Mouse (Mus musculus) retina, embryonic 14.5 days (tissue): ENCODE results near the gene Pde9a.

ENCODE experiments used
- DNase-seq: peaks from one replicate; pipeline ENCODE4 v3.0.0-alpha.2; 2015; ENCODE audit warnings: low spot score

Gene Pde9a

GRCm38 (mm10) chr17:31470766-31471418 is 84.9 kb downstream of the Pde9a start:
- peak; percentile 26 for DNase-seq

GRCm38 (mm10) chr17:31474388-31474787 is 88.4 kb downstream of the Pde9a start:
- no peak for DNase-seq

GRCm38 (mm10) chr17:31478606-31479005 is 92.6 kb downstream of the Pde9a start:
- no peak for DNase-seq

GRCm38 (mm10) chr17:31479108-31479844 is 93.3 kb downstream of the Pde9a start:
- no peak for DNase-seq

GRCm38 (mm10) chr17:31486616-31487198 is 100.7 kb downstream of the Pde9a start:
- DNase-seq, result peak; percentile 58

GRCm38 (mm10) chr17:31487433-31488060 is 101.5 kb downstream of the Pde9a start:
- peak; percentile 24 for DNase-seq

- DNase-seq, result no peak
Measured at GRCm38 (mm10) chr17:31491355-31491754, 105.3 kb downstream of the Pde9a start.

GRCm38 (mm10) chr17:31492416-31492815 is 106.4 kb downstream of the Pde9a start:
- peak; percentile 94 for DNase-seq

- DNase-seq, result no peak
Measured at GRCm38 (mm10) chr17:31494989-31495388, 109.0 kb downstream of the Pde9a start.

- DNase-seq, result no peak
Measured at GRCm38 (mm10) chr17:31497726-31498125, 111.7 kb downstream of the Pde9a start.

GRCm38 (mm10) chr17:31499725-31500124 is 113.7 kb downstream of the Pde9a start:
- no peak for DNase-seq

GRCm38 (mm10) chr17:31500416-31500815 is 114.4 kb downstream of the Pde9a start:
- DNase-seq, result no peak

GRCm38 (mm10) chr17:31500908-31501307 is 114.9 kb downstream of the Pde9a start:
- DNase-seq, result no peak

- no peak for DNase-seq
Measured at GRCm38 (mm10) chr17:31502261-31502927, 116.4 kb downstream of the Pde9a start.

GRCm38 (mm10) chr17:31503337-31503736 is 117.3 kb downstream of the Pde9a start:
- DNase-seq, result no peak

- DNase-seq, result no peak
Measured at GRCm38 (mm10) chr17:31503936-31504335, 117.9 kb downstream of the Pde9a start.

- DNase-seq, result peak; percentile 39
Measured at GRCm38 (mm10) chr17:31505013-31505412, 119.0 kb downstream of the Pde9a start.

GRCm38 (mm10) chr17:31506282-31506681 is 120.3 kb downstream of the Pde9a start:
- DNase-seq, result no peak

GRCm38 (mm10) chr17:31510944-31511343 is 124.9 kb downstream of the Pde9a start:
- DNase-seq, result no peak

GRCm38 (mm10) chr17:31511792-31512495 is 125.9 kb downstream of the Pde9a start:
- peak; percentile 93 for DNase-seq

- DNase-seq, result no peak
Measured at GRCm38 (mm10) chr17:31512593-31512992, 126.6 kb downstream of the Pde9a start.
